Mouse (Mus musculus): ENCODE results near the gene AC124502.3. TPM values are rescaled to one million over a fixed set of nuclear protein-coding genes. Genes with fewer than 3 reads are reported as not detected.

AC124502.3 gene
- total RNA-seq, 2 experiments from 2014 or later, result 3.6 to 5.2 TPM

- DNase-seq (ENCODE audit: low spot score in 2 of 2), result no peak
- intact Hi-C loops (cut with DNase I), result no loop called here
Observed at GRCm38 (mm10) chr19:5052853-5053252, 14.2 kb downstream of the AC124502.3 start.

DNA sequence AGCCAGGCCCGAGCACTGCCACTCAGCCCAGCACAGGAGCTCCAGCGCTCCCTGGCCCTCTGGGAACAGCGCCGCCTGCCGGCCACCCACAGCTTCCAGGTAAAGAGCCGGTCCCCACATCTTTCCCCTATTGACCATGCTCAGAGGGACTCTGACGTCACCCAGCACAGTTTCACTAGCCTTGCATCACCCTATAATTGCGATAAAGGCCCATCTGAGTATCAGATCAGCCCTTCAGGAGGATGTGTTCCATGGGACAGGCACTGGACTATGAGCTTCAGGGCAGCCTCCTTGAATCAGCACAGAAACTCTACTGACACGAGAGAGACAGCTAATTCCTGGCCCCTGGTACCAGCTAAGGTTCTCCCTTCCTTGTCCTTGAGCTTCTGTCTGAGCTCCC lies 15.2 kb downstream of the AC124502.3 start:
- intact Hi-C loops (cut with DNase I), result no loop called here
- DNase-seq (ENCODE audit: low spot score in 2 of 2), result peak in 1 of 2 experiments; percentile 51

- no peak for DNase-seq (ENCODE audit: low spot score in 2 of 2)
- intact Hi-C loops (cut with DNase I), result loop anchor here (2.0 kb wide), 1 partner anchor 17 kb away; no protein-coding TSS in a partner anchor
Observed at GRCm38 (mm10) chr19:5056251-5056650, 17.6 kb downstream of the AC124502.3 start.

DNA sequence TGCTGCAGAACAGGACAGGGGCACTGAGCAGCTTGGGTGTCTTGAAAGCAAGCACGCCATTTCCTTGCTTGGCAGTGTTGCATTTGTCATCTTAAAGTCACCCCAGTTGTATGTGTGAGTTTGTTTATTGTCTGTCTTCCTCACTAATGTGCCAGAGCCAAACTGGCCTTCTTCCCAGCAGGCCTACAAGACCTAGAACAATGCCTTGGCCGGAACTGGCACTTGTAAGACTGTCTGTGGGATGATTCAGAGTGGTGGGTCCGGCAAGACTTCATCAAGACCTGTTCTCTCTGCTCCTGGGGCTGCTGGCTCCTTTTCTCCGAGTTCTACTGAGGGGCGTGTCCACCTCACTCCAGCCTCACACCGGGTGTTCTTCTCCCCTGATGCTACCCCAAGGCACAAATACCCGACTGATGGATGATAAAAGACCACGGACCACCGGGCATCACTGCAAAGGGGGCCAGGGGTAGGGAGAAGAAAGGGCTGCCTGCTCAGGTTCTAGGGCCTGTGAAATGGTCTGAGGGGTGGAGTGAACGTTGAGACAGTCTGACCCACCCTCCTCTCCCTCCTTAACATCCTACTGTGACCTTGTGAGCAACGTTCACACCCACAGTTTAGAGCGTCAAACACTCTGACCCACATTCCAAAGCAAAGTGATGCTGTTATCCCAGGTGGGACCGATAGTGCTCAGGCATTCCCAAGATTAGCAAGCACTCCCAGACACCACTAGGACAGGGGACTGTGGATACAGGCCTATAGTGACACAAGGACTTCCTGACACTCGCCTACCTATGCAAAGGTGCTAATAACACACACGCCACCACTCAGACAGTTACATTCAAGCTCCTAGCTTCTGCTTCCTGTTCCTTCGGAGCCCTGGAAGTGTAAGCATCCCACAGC lies 19.4 kb downstream of the AC124502.3 start:
- intact Hi-C loops (cut with DNase I), result loop anchor here (2.0 kb wide), 1 partner anchor 15 kb away; no protein-coding TSS in a partner anchor
- DNase-seq (ENCODE audit: low spot score in 2 of 2), result no peak

- intact Hi-C loops (cut with DNase I), result no loop called here
- DNase-seq (ENCODE audit: low spot score in 2 of 2), result no peak
Observed at GRCm38 (mm10) chr19:5058801-5059771, 20.4 kb downstream of the AC124502.3 start.

DNA sequence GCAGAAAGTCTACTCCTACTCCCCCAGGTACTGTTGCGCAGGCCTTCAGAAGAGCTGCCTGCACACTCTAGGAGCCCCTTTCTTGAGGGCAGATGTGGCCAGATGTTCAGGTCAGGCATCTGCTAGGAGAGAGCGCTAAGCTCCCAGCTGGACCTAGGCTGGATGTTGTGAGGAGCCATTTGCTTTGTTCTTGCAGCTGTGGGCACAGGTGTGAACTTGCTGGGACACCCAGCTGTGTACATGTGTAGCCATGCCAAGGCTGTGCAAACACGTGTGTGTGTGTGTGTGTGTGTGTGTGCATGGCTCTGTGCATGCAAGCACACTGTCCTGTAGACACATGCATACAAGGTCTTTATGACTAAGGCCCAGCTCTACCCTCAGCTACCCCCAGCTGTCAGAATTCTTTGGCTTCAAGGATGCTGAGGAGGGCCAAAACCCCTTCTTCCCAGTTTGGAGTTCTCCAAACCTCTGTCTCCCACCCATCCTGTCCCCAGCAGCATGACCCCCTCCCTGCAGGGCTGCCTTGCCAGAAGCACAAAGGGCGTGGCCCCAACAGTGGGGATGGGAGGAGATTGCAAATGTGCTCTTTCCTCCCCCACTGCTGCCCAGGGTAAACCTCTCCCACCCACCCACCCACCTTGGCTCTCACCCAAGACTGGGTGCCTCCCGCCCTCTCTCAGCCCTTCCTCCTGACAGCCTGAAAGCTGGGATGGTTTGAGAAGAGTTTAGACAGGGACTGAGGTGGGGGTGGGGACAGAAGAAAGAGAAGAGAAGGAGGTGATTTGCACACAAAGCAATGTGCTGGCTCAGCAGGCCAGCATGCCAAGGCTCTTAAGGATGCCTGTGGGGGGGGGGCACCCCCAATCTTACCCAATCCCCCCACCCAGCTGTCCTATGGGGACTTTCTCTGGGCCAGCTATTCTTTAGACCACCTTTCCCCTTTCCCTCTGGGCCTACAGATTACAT lies 22.0 kb downstream of the AC124502.3 start:
- intact Hi-C loops (cut with DNase I), result no loop called here
- DNase-seq (ENCODE audit: low spot score in 2 of 2), result no peak

- DNase-seq (ENCODE audit: low spot score in 2 of 2), result no peak
- intact Hi-C loops (cut with DNase I), result no loop called here
Observed at GRCm38 (mm10) chr19:5062041-5062440, 23.4 kb downstream of the AC124502.3 start.

GRCm38 (mm10) chr19:5062446-5062845 lies 23.8 kb downstream of the AC124502.3 start:
- intact Hi-C loops (cut with DNase I), result no loop called here
- no peak for DNase-seq (ENCODE audit: low spot score in 2 of 2)

- DNase-seq (ENCODE audit: low spot score in 2 of 2), result no peak
- intact Hi-C loops (cut with DNase I), result no loop called here
Observed at GRCm38 (mm10) chr19:5065104-5065503, 26.4 kb downstream of the AC124502.3 start.

GRCm38 (mm10) chr19:5067040-5067799 lies 28.5 kb downstream of the AC124502.3 start:
- DNase-seq (ENCODE audit: low spot score in 2 of 2), result no peak
- intact Hi-C loops (cut with DNase I), result no loop called here

- peak in 1 of 2 experiments; percentile 17 for DNase-seq (ENCODE audit: low spot score in 2 of 2)
Observed at GRCm38 (mm10) chr19:5067867-5068569, 29.3 kb downstream of the AC124502.3 start, which contains the start of gene Cd248. TSS of gene Cd248 (plus strand) at chr19:5068078.

GRCm38 (mm10) chr19:5068570-5069234 lies 30.0 kb downstream of the AC124502.3 start:
- intact Hi-C loops (cut with DNase I), result no loop called here
- no peak for DNase-seq (ENCODE audit: low spot score in 2 of 2)

More at GRCm38 (mm10) chr19:5067867-5068569, 29.3 kb downstream of the AC124502.3 start, which contains the start of gene Cd248:
- intact Hi-C loops (cut with DNase I), result no loop called here

DNA sequence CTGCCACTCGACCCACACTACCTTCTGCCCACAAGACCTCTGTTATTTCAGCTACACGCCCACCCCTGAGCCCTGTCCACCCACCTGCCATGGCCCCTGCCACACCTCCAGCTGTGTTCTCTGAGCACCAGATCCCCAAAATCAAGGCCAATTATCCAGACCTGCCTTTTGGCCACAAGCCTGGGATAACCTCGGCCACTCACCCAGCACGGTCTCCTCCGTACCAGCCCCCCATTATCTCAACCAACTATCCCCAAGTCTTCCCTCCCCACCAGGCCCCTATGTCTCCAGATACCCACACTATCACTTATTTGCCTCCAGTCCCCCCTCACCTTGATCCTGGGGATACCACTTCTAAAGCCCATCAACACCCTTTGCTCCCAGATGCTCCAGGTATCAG lies 30.8 kb downstream of the AC124502.3 start:
- no peak for DNase-seq (ENCODE audit: low spot score in 2 of 2)
- intact Hi-C loops (cut with DNase I), result no loop called here

DNA sequence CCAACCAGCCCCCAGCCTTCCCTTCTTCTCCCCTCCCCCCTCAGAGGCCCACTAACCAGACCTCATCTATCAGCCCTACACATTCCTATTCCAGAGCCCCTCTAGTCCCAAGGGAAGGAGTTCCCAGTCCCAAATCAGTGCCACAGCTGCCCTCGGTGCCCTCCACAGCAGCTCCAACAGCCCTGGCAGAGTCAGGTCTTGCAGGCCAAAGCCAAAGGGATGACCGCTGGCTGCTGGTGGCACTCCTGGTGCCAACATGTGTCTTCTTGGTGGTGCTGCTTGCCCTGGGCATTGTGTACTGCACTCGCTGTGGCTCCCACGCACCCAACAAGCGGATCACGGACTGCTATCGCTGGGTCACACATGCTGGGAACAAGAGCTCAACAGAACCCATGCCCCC lies 31.3 kb downstream of the AC124502.3 start:
- intact Hi-C loops (cut with DNase I), result loop anchor here (5.0 kb wide), 1 partner anchor 53 kb away; no protein-coding TSS in a partner anchor
- no peak for DNase-seq (ENCODE audit: low spot score in 2 of 2)

- intact Hi-C loops (cut with DNase I), result loop anchor here (5.0 kb wide), 1 partner anchor 54 kb away; no protein-coding TSS in a partner anchor
- DNase-seq (ENCODE audit: low spot score in 2 of 2), result no peak
Observed at GRCm38 (mm10) chr19:5071077-5071476, 32.4 kb downstream of the AC124502.3 start.

DNA sequence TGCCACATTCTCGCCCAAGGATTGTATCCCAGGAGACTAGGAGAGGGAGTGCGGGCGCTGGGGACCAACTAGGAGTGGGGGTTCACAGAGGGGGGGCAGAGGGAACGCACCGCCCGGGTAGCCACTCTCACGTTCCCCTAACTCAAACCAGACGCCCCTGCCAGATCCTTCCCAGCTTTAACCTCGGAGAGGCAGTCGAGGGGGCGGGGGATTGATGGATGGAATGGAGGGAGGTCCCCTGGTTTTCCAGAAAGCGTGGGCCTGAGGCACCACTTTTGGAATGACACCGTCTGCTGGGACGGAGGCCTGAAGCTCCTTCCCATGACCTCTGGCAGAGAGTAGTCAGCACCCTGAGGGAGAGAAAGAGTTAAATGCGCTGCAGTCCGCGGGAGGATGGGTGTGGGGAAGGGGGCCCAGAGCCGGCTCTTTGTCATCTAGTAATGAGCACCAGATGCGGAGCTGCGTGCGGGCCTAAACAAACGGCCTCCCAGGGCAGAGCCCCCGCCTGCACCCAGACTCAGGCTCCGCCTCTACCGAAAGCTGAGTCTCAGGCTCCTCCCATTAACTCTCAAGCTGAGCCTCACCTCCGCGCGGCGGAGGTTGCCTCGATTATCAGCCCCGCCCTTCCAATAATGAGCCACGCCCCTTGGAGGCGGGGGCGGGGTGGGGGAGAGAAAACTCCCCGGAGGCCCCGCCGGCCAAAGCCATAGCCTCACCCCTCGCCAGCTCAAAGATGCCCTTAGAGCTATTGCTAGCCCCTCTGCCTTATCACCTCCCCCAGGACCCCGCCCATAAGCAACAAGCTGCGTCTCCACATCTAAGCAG lies 33.1 kb downstream of the AC124502.3 start:
- intact Hi-C loops (cut with DNase I), result loop anchor here (2.0 to 5.0 kb wide), 2 partner anchors 15 to 54 kb away; no protein-coding TSS in a partner anchor
- peak in 1 of 2 experiments; percentile 48 for DNase-seq (ENCODE audit: low spot score in 2 of 2)

All from left cerebral cortex, postnatal 25 days (tissue).